Mouse (Mus musculus): ENCODE data around the gene Akr1c19. TPM values are rescaled to one million over a fixed set of nuclear protein-coding genes. Genes with fewer than 3 reads are reported as not detected.

The Akr1c19 gene
- 4.6 and 7.7 TPM in 2 replicates for polyA plus RNA-seq (2015; fragmentation: Nextera tagmentation; extraction: Ambion mirVana)

DNA sequence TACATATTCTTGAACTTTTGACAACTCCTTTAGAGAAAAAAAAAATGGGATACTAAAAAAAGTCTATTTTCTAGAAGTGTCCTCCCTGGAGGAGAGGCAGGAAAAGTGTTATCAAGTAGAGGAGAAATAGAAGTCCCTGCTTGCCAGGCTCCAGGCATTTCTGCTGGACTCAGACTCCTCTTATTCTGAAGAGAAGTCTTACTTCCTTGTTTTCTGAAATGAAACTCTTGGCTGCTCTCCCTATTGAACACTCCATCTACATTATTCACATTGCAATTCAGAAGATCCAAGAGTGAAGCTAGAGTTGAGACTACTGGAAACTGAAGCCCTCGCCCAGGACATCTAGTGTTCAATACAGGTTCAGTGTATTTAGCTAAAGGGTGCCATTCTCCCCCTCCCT is at the start of gene Akr1c19:
Gene Akr1c19, plus strand, starts transcription at position 260 of the 400 bp plus-strand sequence.

DNA sequence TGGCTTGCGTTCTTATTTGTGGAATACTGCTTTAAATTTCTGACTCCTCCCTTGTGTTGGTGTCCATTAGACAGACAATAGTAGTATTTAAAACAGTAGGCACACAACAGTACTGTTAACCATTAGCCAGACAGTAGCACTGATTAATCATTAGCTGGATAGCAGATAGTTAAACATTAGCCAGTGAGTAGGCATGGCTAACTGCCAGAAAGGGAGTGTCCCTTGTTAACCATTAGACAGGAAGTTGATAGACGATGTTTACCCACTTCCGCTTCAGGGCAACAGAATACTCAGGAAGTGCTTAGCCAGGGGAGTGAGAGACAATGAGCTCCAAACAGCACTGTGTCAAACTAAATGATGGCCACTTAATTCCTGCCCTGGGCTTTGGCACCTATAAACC is 37.6 kb upstream of the Akr1c19 start, which contains the start of gene Akr1c13:
Gene Akr1c13, plus strand, starts transcription at position 247 of the 400 bp plus-strand sequence.

DNA sequence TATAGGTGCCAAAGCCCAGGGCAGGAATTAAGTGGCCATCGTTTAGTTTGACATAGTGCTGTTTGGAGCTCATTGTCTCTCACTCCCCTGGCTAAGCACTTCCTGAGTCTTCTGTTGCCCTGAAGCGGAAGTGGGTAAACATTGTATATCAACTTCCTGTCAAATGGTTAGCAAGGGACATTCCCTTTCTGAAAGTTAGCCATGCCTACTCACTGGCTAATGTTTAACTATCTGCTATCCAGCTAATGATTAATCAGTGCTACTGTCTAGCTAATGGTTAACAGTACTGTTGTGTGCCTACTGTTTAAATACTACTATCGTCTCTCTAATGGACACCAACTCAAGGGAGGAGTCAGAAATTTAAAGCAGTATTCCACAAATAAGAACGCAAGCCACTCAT is 50.8 kb downstream of the Akr1c19 start, which contains the start of gene Akr1c12:
Gene Akr1c12, minus strand, starts transcription at position 150 of the 400 bp plus-strand sequence.

Other genes starting within 250 kb of the Akr1c19 start
- 0.90 and 1.5 TPM in 2 replicates for gene Akr1c14, start 179.7 kb upstream of the Akr1c19 start, polyA plus RNA-seq (2015; fragmentation: Nextera tagmentation; extraction: Ambion mirVana)
- 0.25 and 0.54 TPM in 2 replicates for gene Akr1c18, start 78.0 kb upstream of the Akr1c19 start, polyA plus RNA-seq (2015; fragmentation: Nextera tagmentation; extraction: Ambion mirVana)
- gene Akr1c13, start 37.5 kb upstream of the Akr1c19 start, polyA plus RNA-seq (2015; fragmentation: Nextera tagmentation; extraction: Ambion mirVana) = 4.6 and 7.1 TPM in 2 replicates
- gene Akr1c12, start 50.7 kb downstream of the Akr1c19 start, polyA plus RNA-seq (2015; fragmentation: Nextera tagmentation; extraction: Ambion mirVana) = 0.39 and 0.46 TPM in 2 replicates
- not detected in 2 replicates for gene Akr1c6, start 205.6 kb downstream of the Akr1c19 start, polyA plus RNA-seq (2015; fragmentation: Nextera tagmentation; extraction: Ambion mirVana)

Measured in neural tube, postnatal 0 days (tissue).